In the genomic region with DNA sequence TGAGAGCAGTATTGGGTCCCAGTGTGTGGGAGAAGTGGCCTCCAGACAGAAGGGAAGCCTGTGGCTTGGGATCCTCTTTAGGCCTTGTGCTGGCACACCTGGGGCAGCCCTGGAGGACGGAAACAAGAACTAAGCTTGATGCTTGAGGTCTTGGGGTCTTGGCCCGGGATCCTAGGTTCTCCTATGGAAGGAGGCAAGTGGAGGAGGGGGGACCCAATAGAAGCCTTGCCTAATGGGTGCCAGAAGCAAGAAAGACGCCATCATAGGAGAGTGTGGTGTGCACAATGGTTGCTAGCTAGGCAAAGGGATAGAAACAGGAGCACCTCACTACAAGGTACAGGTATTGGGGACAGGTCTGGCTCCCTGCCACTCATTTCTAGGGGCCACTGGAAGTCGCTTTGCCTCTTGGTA, we compare ENCODE assay signal across 9 mouse cellular contexts. TPM values are rescaled to one million over a fixed set of nuclear protein-coding genes. Genes with fewer than 3 reads are reported as not detected.
DNase-seq lines count a peak whose midpoint lies in the region; ATAC-seq and TF ChIP-seq lines count a peak whose summit lies in the region.
"Had no signal": no experiment of that assay in that cellular context is flagged by ENCODE, and none has a peak within 500 bp of the region (broad histone marks: within the 10 kb centered on the region; RNA-seq: fewer than 3 reads in every experiment).

No protein-coding gene starts in this region.

- H3K27ac ChIP-seq in heart, embryonic 10.5 days = peak overlapping the region; percentile 97
- peak overlapping the region; percentile 93 for H3K27ac ChIP-seq in embryonic facial prominence, embryonic 14.5 days (replicated peaks; ENCODE audit: low read depth, low read length)
- peak overlapping the region; percentile 70 for H3K27ac ChIP-seq in intestine, embryonic 16.5 days (ENCODE audit: low read length)

- H3K4me2 ChIP-seq in embryonic facial prominence, embryonic 14.5 days (ENCODE audit: low read depth, low read length) = no peak overlapping the region
- peak overlapping the region; percentile 7 for H3K4me2 ChIP-seq in intestine, embryonic 16.5 days (ENCODE audit: low read depth, low read length)

- no peak overlapping the region for H3K9ac ChIP-seq in embryonic facial prominence, embryonic 14.5 days (ENCODE audit: low read depth, low read length)
- peak overlapping the region; percentile 87 for H3K9ac ChIP-seq in intestine, embryonic 16.5 days (ENCODE audit: low read depth, low read length)

- H3K9me3 ChIP-seq in heart, embryonic 10.5 days = no peaks in the 10 kb centered on the region
- 0 out of 2 replicates have a peak, but pooled peaks cover 7% of the 10 kb centered on the region for H3K9me3 ChIP-seq in E14TG2a.4 (ENCODE audit: low read length)
- H3K9me3 ChIP-seq in embryonic facial prominence, embryonic 14.5 days (ENCODE audit: control insufficient read depth, low read length) = peaks cover 5% of the 10 kb centered on the region; the same call in 1 of the 2 replicates
- H3K9me3 ChIP-seq in intestine, embryonic 16.5 days (ENCODE audit: control insufficient read depth, low read length) = no peaks in the 10 kb centered on the region

- H3K4me1 ChIP-seq in heart, embryonic 10.5 days = peaks cover 68% of the 10 kb centered on the region
- H3K4me1 ChIP-seq in E14TG2a.4 (replicated peaks; ENCODE audit: low read depth, low read length) = peaks cover 81% of the 10 kb centered on the region
- H3K4me1 ChIP-seq in embryonic facial prominence, embryonic 14.5 days (ENCODE audit: control insufficient read depth, insufficient read depth, low read length) = peaks cover 35% of the 10 kb centered on the region
- peaks cover 49% of the 10 kb centered on the region for H3K4me1 ChIP-seq in intestine, embryonic 16.5 days (ENCODE audit: control insufficient read depth, insufficient read depth, low read length)

- 42% methylated on average over 4 of the region's 4 CpGs for WGBS in heart, embryonic 10.5 days
- 62% methylated on average over 4 of the region's 4 CpGs for WGBS in embryonic facial prominence, embryonic 14.5 days
- 55% methylated on average over 4 of the region's 4 CpGs for WGBS in intestine, embryonic 16.5 days

- no peak for DNase-seq in heart, embryonic 10.5 days (ENCODE audit: low spot score)
- DNase-seq in heart, postnatal 4 days = no peak
- no peak for DNase-seq in embryonic facial prominence, embryonic 14.5 days (ENCODE audit: low spot score)
- DNase-seq in adipocyte (ENCODE audit: low spot score) = no peak
- no peak for DNase-seq in layer of hippocampus, adult 8-10 months (ENCODE audit: low spot score in 2 of 2)
- DNase-seq in right cerebral cortex, postnatal 14 days = no peak

- no peak for ATAC-seq in embryonic facial prominence, embryonic 14.5 days (ENCODE audit: low read depth)
- no peak for ATAC-seq in intestine, embryonic 16.5 days

- peak overlapping the region; percentile 88 for H3K4me3 ChIP-seq in heart, embryonic 10.5 days
- H3K4me3 ChIP-seq in E14TG2a.4 (replicated peaks; ENCODE audit: low read length) = peak overlapping the region; percentile 98
- no peak overlapping the region for H3K4me3 ChIP-seq in embryonic facial prominence, embryonic 14.5 days (ENCODE audit: low read depth, low read length)
- H3K4me3 ChIP-seq in intestine, embryonic 16.5 days (ENCODE audit: low read length) = no peak overlapping the region

- H3K36me3 ChIP-seq in heart, embryonic 10.5 days = peaks cover 17% of the 10 kb centered on the region
- H3K36me3 ChIP-seq in E14TG2a.4 (ENCODE audit: insufficient read depth, low read length) = peaks cover 24% of the 10 kb centered on the region
- peaks cover 12% of the 10 kb centered on the region for H3K36me3 ChIP-seq in embryonic facial prominence, embryonic 14.5 days (ENCODE audit: control insufficient read depth, insufficient read depth, low read length)
- H3K36me3 ChIP-seq in intestine, embryonic 16.5 days (ENCODE audit: control insufficient read depth, insufficient read depth, low read length) = 0 out of 2 replicates have a peak, but pooled peaks cover 8% of the 10 kb centered on the region

- no peaks in the 10 kb centered on the region for H3K27me3 ChIP-seq in heart, embryonic 10.5 days (ENCODE audit: insufficient read depth, poor library complexity, severe bottlenecking)
- H3K27me3 ChIP-seq in E14TG2a.4 (ENCODE audit: insufficient read depth, low read length) = no peaks in the 10 kb centered on the region
- no peaks in the 10 kb centered on the region for H3K27me3 ChIP-seq in embryonic facial prominence, embryonic 14.5 days (replicated peaks; ENCODE audit: control insufficient read depth, insufficient read depth, low read length)
- H3K27me3 ChIP-seq in intestine, embryonic 16.5 days (replicated peaks; ENCODE audit: control insufficient read depth, insufficient read depth, low read length) = no peaks in the 10 kb centered on the region
- H3K27me3 ChIP-seq: CH12.LX had no signal

- no peak for TF ChIP-seq CTCF in E14TG2a.4 (conservative IDR thresholded peaks at IDR 0.05; ENCODE audit: low read length)

RNA-seq across cellular contexts. Expression of a gene that starts 0.7 kb away (rescaled TPM):
- 18.5 and 27.1 TPM in 2 replicates for polyA plus RNA-seq in heart, embryonic 10.5 days (2016; fragmentation: Nextera tagmentation; extraction: Ambion mirVana)
- total RNA-seq in heart, postnatal 4 days (2021) = 10 to 100 TPM; 19.0 to 19.2 TPM
- polyA plus RNA-seq in embryonic facial prominence, embryonic 14.5 days (2014; fragmentation: Nextera tagmentation; extraction: Ambion mirVana) = 10.8 and 11.7 TPM in 2 replicates
- polyA plus RNA-seq in intestine, embryonic 16.5 days (2015; fragmentation: Nextera tagmentation; extraction: Ambion mirVana) = 6.5 and 9.0 TPM in 2 replicates
- total RNA-seq in layer of hippocampus, adult 8-10 months (2022) = 10 to 100 TPM; 12.7 to 17.0 (median 14.6) TPM

RNA-seq across cellular contexts. Expression of a gene that starts 25.4 kb away (rescaled TPM):
- polyA plus RNA-seq in heart, embryonic 10.5 days (2016; fragmentation: Nextera tagmentation; extraction: Ambion mirVana) = 67.6 and 72.8 TPM in 2 replicates
- 10 to 100 TPM; 34.3 to 36.9 TPM for total RNA-seq in heart, postnatal 4 days (2021)
- polyA plus RNA-seq in embryonic facial prominence, embryonic 14.5 days (2014; fragmentation: Nextera tagmentation; extraction: Ambion mirVana) = 47.8 and 48.4 TPM in 2 replicates
- polyA plus RNA-seq in intestine, embryonic 16.5 days (2015; fragmentation: Nextera tagmentation; extraction: Ambion mirVana) = 48.4 and 51.9 TPM in 2 replicates
- total RNA-seq in layer of hippocampus, adult 8-10 months (2022) = 10 to 100 TPM; 34.6 to 44.2 (median 36.6) TPM

RNA-seq across cellular contexts. Expression of a gene that starts 49.0 kb away (rescaled TPM):
- 1,294 and 1,907 TPM in 2 replicates for polyA plus RNA-seq in heart, embryonic 10.5 days (2016; fragmentation: Nextera tagmentation; extraction: Ambion mirVana)
- total RNA-seq in heart, postnatal 4 days (2021) = 100 to 1,000 TPM; 836 to 917 TPM
- 995 and 1,073 TPM in 2 replicates for polyA plus RNA-seq in embryonic facial prominence, embryonic 14.5 days (2014; fragmentation: Nextera tagmentation; extraction: Ambion mirVana)
- 1,467 and 1,508 TPM in 2 replicates for polyA plus RNA-seq in intestine, embryonic 16.5 days (2015; fragmentation: Nextera tagmentation; extraction: Ambion mirVana)
- 1,000 to 10,000 TPM; 1,017 to 1,089 (median 1,062) TPM for total RNA-seq in layer of hippocampus, adult 8-10 months (2022)

Comparison
In these comparisons a context has a peak if more than half of its experiments do, and no peak if none do; other contexts are left out.
1. H3K4me3 ChIP-seq: peak in heart, embryonic 10.5 days (single experiment) and E14TG2a.4 (single experiment); none in embryonic facial prominence, embryonic 14.5 days (single experiment) and intestine, embryonic 16.5 days (single experiment).
2. Peak in every context shown above with its lines, with median percentiles within 50 percentile points of each other: H3K27ac ChIP-seq.